ENCODE assay signal across 7 mouse cellular contexts in the genomic region with DNA sequence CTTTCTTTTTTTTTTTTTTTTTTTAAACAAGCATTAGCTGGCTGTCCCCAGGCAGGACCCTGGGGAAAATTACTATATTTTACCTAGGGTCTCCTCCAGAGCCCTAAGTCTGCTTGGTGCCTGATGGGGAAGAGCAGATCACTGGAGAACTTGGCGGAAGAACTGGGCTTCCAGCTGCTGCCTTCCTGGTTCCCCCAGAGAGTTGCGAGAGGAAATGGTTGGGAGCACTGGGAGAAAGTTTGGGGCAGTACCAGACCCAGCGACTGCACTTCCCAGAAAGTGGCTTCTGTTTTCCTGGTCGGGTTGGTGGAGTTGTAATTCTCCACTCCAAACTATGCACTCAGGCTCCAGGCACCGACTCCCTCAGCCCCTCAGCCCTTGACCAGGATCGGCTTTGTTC. TPM values are rescaled to one million over a fixed set of nuclear protein-coding genes. Genes with fewer than 3 reads are reported as not detected.
DNase-seq lines count a peak whose midpoint lies in the region; ATAC-seq and TF ChIP-seq lines count a peak whose summit lies in the region.

No protein-coding gene starts in this region.

- peaks cover 3% of the 10 kb centered on the region; the same call in 1 of the 2 replicates for H3K9me3 ChIP-seq in neural tube, embryonic 11.5 days (ENCODE audit: control insufficient read depth, low read length)
- H3K9me3 ChIP-seq in hindbrain, postnatal 0 days (ENCODE audit: low read length), result 0 out of 2 replicates have a peak, but pooled peaks cover 4% of the 10 kb centered on the region

- TF ChIP-seq EP300 in heart, adult 2 months (IDR thresholded peaks at IDR 0.05; ENCODE audit: insufficient read depth, low read depth, low read length), result no peak

- intact Hi-C loops in heart, adult 2 months (cut with DNase I), result loop anchor here (5.0 to 10.0 kb wide), 3 partner anchors 153 to 447 kb away; no protein-coding TSS in a partner anchor
- intact Hi-C loops in left cerebral cortex, postnatal 36 days (cut with DNase I), result loop anchor here (5.0 kb wide), 1 partner anchor 160 kb away; no protein-coding TSS in a partner anchor

- WGBS in neural tube, embryonic 11.5 days, result 17% methylated on average over 6 of the region's 6 CpGs
- 29% methylated on average over 6 of the region's 6 CpGs for WGBS in heart, adult 2 months
- WGBS in hindbrain, postnatal 0 days, result 19% methylated on average over 6 of the region's 6 CpGs

- peak overlapping the region; percentile 82 for H3K4me2 ChIP-seq in neural tube, embryonic 11.5 days (ENCODE audit: low read depth)
- peak overlapping the region; percentile 83 for H3K4me2 ChIP-seq in hindbrain, postnatal 0 days (ENCODE audit: low read depth, low read length)

- no peak for ATAC-seq in neural tube, embryonic 11.5 days (ENCODE audit: insufficient read depth, low FRiP score, low TSS enrichment)
- no peak for ATAC-seq in hindbrain, postnatal 0 days

- H3K4me3 ChIP-seq in neural tube, embryonic 11.5 days (ENCODE audit: low read depth, low read length), result peak overlapping the region; percentile 54
- no peak overlapping the region for H3K4me3 ChIP-seq in heart, adult 2 months
- peak overlapping the region; percentile 52 for H3K4me3 ChIP-seq in hindbrain, postnatal 0 days (ENCODE audit: low read length)

- no peak overlapping the region for H3K27ac ChIP-seq in neural tube, embryonic 11.5 days (ENCODE audit: low read depth, low read length)
- H3K27ac ChIP-seq in heart, adult 2 months, result no peak overlapping the region; the same call in 1 of the 2 replicates
- no peak overlapping the region for H3K27ac ChIP-seq in hindbrain, postnatal 0 days

- TF ChIP-seq POLR2A in heart, adult 2 months (IDR thresholded peaks at IDR 0.05; ENCODE audit: insufficient read depth, low read depth, low read length), result no peak

- DNase-seq in neural tube, embryonic 11.5 days (ENCODE audit: low spot score), result no peak
- no peak for DNase-seq in neural tube, embryonic 10.5 days (ENCODE audit: extremely low spot score, low spot score)
- peak; percentile 31 to 36 for DNase-seq in heart, adult 2 months
- no peak for DNase-seq in hindbrain, postnatal 0 days (ENCODE audit: low spot score)
- no peak for DNase-seq in ovary, adult 18-20 months (ENCODE audit: low spot score)
- no peak for DNase-seq in left cerebral cortex, postnatal 36 days (ENCODE audit: low spot score in 2 of 2)
- no peak for DNase-seq in layer of hippocampus, postnatal 14 days (ENCODE audit: low spot score in 2 of 2)

- no peak for TF ChIP-seq CTCF in heart, adult 2 months (IDR thresholded peaks at IDR 0.05)
- TF ChIP-seq CTCF in hindbrain, postnatal 0 days (IDR thresholded peaks at IDR 0.05; ENCODE audit: low read depth), result no peak

- H3K36me3 ChIP-seq in neural tube, embryonic 11.5 days (ENCODE audit: control insufficient read depth, insufficient read depth, low read length), result no peaks in the 10 kb centered on the region
- H3K36me3 ChIP-seq in heart, adult 2 months (ENCODE audit: control insufficient read depth, insufficient read depth, low read length), result no peaks in the 10 kb centered on the region
- H3K36me3 ChIP-seq in hindbrain, postnatal 0 days (ENCODE audit: insufficient read depth, low read length), result no peaks in the 10 kb centered on the region

- H3K27me3 ChIP-seq in neural tube, embryonic 11.5 days (ENCODE audit: control insufficient read depth, insufficient read depth, low read length), result peaks cover 25% of the 10 kb centered on the region
- peaks cover 3% of the 10 kb centered on the region; the same call in 1 of the 2 replicates for H3K27me3 ChIP-seq in heart, adult 2 months (ENCODE audit: control insufficient read depth, insufficient read depth, low read length)
- H3K27me3 ChIP-seq in hindbrain, postnatal 0 days (ENCODE audit: insufficient read depth, low read length), result no peaks in the 10 kb centered on the region

- H3K79me2 ChIP-seq in heart, adult 2 months (replicated peaks; ENCODE audit: control insufficient read depth, insufficient read depth, low read length), result no peaks in the 10 kb centered on the region

- peak overlapping the region; percentile 26; the same call in 1 of the 2 replicates for H3K9ac ChIP-seq in neural tube, embryonic 11.5 days (ENCODE audit: low read length)
- H3K9ac ChIP-seq in heart, adult 2 months (ENCODE audit: low read depth, low read length), result no peak overlapping the region
- peak overlapping the region; percentile 56; the same call in 1 of the 2 replicates for H3K9ac ChIP-seq in hindbrain, postnatal 0 days (replicated peaks; ENCODE audit: low read length)

- H3K4me1 ChIP-seq in neural tube, embryonic 11.5 days (ENCODE audit: control insufficient read depth, insufficient read depth, low read length), result peaks cover 14% of the 10 kb centered on the region; the same call in 1 of the 2 replicates
- H3K4me1 ChIP-seq in heart, adult 2 months (ENCODE audit: control insufficient read depth, insufficient read depth, low read length), result peaks cover 3% of the 10 kb centered on the region; the same call in 1 of the 2 replicates
- 0 out of 2 replicates have a peak, but pooled peaks cover 4% of the 10 kb centered on the region for H3K4me1 ChIP-seq in hindbrain, postnatal 0 days (ENCODE audit: insufficient read depth, low read length)

RNA-seq across cellular contexts. Expression of a gene that starts 1.7 kb away (rescaled TPM):
- 66.4 and 79.1 TPM in 2 replicates for polyA plus RNA-seq in neural tube, embryonic 11.5 days (2014; fragmentation: Nextera tagmentation; extraction: Ambion mirVana)
- total RNA-seq in heart, adult 2 months (2021), result 10 to 100 TPM; 11.5 to 11.8 TPM
- polyA plus RNA-seq in heart, adult 2 months (2012; rRNA removed), result 8.3 and 10.4 TPM in 2 replicates
- 42.6 and 43.8 TPM in 2 replicates for total RNA-seq in hindbrain, postnatal 0 days (2014; rRNA removed)
- 50.3 TPM in 2 replicates for polyA plus RNA-seq in hindbrain, postnatal 0 days (2015; fragmentation: Nextera tagmentation; extraction: Ambion mirVana)
- 10 to 100 TPM; 39.0 to 39.2 TPM for total RNA-seq in left cerebral cortex, postnatal 36 days (2021)
- total RNA-seq in layer of hippocampus, postnatal 14 days (2021), result 10 to 100 TPM; 56.1 to 65.2 TPM

Comparison
In these comparisons a context has a peak if more than half of its experiments do, and no peak if none do; other contexts are left out.
1. DNase-seq: peak in heart, adult 2 months (2 of 2); none in neural tube, embryonic 11.5 days (single experiment), neural tube, embryonic 10.5 days (single experiment), hindbrain, postnatal 0 days (single experiment), ovary, adult 18-20 months (single experiment), left cerebral cortex, postnatal 36 days (0 of 2) and layer of hippocampus, postnatal 14 days (0 of 2).